Mouse (Mus musculus) MEL (cell line): ENCODE results near the gene Prkd1. TPM values are rescaled to one million over a fixed set of nuclear protein-coding genes. Genes with fewer than 3 reads are reported as not detected.

ENCODE experiments used
- DNase-seq: peaks from one replicate; pipeline ENCODE4 v3.0.0; 2011; ENCODE audit warnings: low read depth, low spot score
- H3K27ac ChIP-seq: 2 replicates; pipeline ENCODE4 v1.5.1; 2012; ENCODE audit warnings: low read depth, mild to moderate bottlenecking, control low read depth, low read length, moderate library complexity; ENCODE audit not compliant: control insufficient read depth
- H3K27me3 ChIP-seq, 2 experiments: fragments of 150-350 bp in 1 of 2; sonication (generic) in 1 of 2; 2 replicates each; pipeline ENCODE4 v1.6.1; 2012; ENCODE audit warnings: low read length in 2 of 2, mild to moderate bottlenecking in 2 of 2, improper control_type of control experiment in 1 of 2, moderate library complexity in 1 of 2; ENCODE audit not compliant: insufficient read depth in 2 of 2, control insufficient read depth in 1 of 2
- H3K36me3 ChIP-seq, 2 experiments: 2 replicates each; pipeline ENCODE4 v1.6.1; 2012 to 2014; ENCODE audit warnings: low read length in 2 of 2, improper control_type of control experiment in 1 of 2, inconsistent platforms in 1 of 2, mild to moderate bottlenecking in 1 of 2; ENCODE audit not compliant: insufficient read depth in 2 of 2, control insufficient read depth in 1 of 2
- H3K4me1 ChIP-seq, 2 experiments: fragments of 150-350 bp in 1 of 2; sonication (generic) in 1 of 2; 2 replicates each; pipeline ENCODE4 v1.6.1; 2012; ENCODE audit warnings: low read length in 2 of 2, improper control_type of control experiment in 1 of 2, mild to moderate bottlenecking in 1 of 2; ENCODE audit not compliant: insufficient read depth in 2 of 2, control insufficient read depth in 1 of 2
- H3K4me3 ChIP-seq, 2 experiments: fragments of 150-350 bp in 1 of 2; sonication (generic) in 1 of 2; 2 replicates each; pipeline ENCODE4 v1.5.1; 2012; ENCODE audit warnings: low read depth in 2 of 2, low read length in 2 of 2, mild to moderate bottlenecking in 2 of 2, moderate library complexity in 2 of 2, control low read depth in 1 of 2, improper control_type of control experiment in 1 of 2; ENCODE audit not compliant: control insufficient read depth in 1 of 2, insufficient read depth in 1 of 2
- H3K79me2 ChIP-seq: 2 replicates; pipeline ENCODE4 v1.6.1; 2012; ENCODE audit warnings: mild to moderate bottlenecking, low read length, moderate library complexity; ENCODE audit not compliant: control insufficient read depth, poor library complexity, insufficient read depth
- H3K9ac ChIP-seq: 2 replicates; pipeline ENCODE4 v1.6.1; 2012; ENCODE audit warnings: low read depth, mild to moderate bottlenecking, control low read depth, low read length, moderate library complexity; ENCODE audit not compliant: control insufficient read depth, poor library complexity, severe bottlenecking
- H3K9me3 ChIP-seq: fragments of 150-350 bp; sonication (generic); replicated peaks from 2 replicates; pipeline ENCODE4 v1.6.1; 2012; ENCODE audit warnings: mild to moderate bottlenecking, low read length, improper control_type of control experiment, moderate library complexity; ENCODE audit not compliant: insufficient read depth
- BHLHE40 ChIP-seq: IDR thresholded peaks from 2 replicates; pipeline ENCODE4 v1.6.1; 2012; ENCODE audit warnings: low read depth, mild to moderate bottlenecking, inconsistent platforms, low read length, improper control_type of control experiment, borderline replicate concordance
- CHD2 ChIP-seq: IDR thresholded peaks from 2 replicates; pipeline ENCODE4 v1.6.1; 2011; ENCODE audit warnings: low read length, improper control_type of control experiment
- E2F4 ChIP-seq: IDR thresholded peaks from 2 replicates; pipeline ENCODE4 v1.6.1; 2011; ENCODE audit warnings: low read depth, low read length, improper control_type of control experiment, borderline replicate concordance
- EP300 ChIP-seq, 2 experiments: IDR thresholded peaks; 2 replicates each; pipeline ENCODE4 v1.6.1; 2011; ENCODE audit warnings: improper control_type of control experiment in 2 of 2, low read length in 2 of 2, low read depth in 1 of 2, mild to moderate bottlenecking in 1 of 2
- ETS1 ChIP-seq: IDR thresholded peaks from 2 replicates; pipeline ENCODE4 v1.6.1; 2012; ENCODE audit warnings: low read depth, mild to moderate bottlenecking, inconsistent platforms, low read length, improper control_type of control experiment, moderate library complexity
- GABPA ChIP-seq: IDR thresholded peaks from 2 replicates; pipeline ENCODE4 v1.6.1; 2012; ENCODE audit warnings: low read depth, mild to moderate bottlenecking, inconsistent platforms, low read length, improper control_type of control experiment, moderate library complexity
- GATA1 ChIP-seq: IDR thresholded peaks from 2 replicates; pipeline ENCODE4 v1.6.1; 2011; ENCODE audit warnings: low read depth, low read length, improper control_type of control experiment
- HCFC1 ChIP-seq: IDR thresholded peaks from 2 replicates; pipeline ENCODE4 v1.6.1; 2012; ENCODE audit warnings: low read depth, mild to moderate bottlenecking, inconsistent platforms, low read length, improper control_type of control experiment, moderate library complexity
- JUND ChIP-seq: IDR thresholded peaks from 2 replicates; pipeline ENCODE4 v1.6.1; 2011; ENCODE audit warnings: low read depth, mild to moderate bottlenecking, improper control_type of control experiment, low read length
- KAT2A ChIP-seq: conservative IDR thresholded peaks from 2 replicates; pipeline ENCODE4 v1.6.1; 2012; ENCODE audit warnings: low read depth, low read length, improper control_type of control experiment, inconsistent platforms
- MAFK ChIP-seq: IDR thresholded peaks from 2 replicates; pipeline ENCODE4 v1.6.1; 2011; ENCODE audit warnings: low read depth, mild to moderate bottlenecking, low read length, improper control_type of control experiment, borderline replicate concordance
- MAZ ChIP-seq: IDR thresholded peaks from 2 replicates; pipeline ENCODE4 v1.6.1; 2012; ENCODE audit warnings: low read depth, mild to moderate bottlenecking, inconsistent platforms, low read length, improper control_type of control experiment
- MXI1 ChIP-seq: IDR thresholded peaks from 2 replicates; pipeline ENCODE4 v1.6.1; 2011; ENCODE audit warnings: mild to moderate bottlenecking, low read depth, low read length, improper control_type of control experiment
- MYB ChIP-seq: IDR thresholded peaks from 2 replicates; pipeline ENCODE4 v1.6.1; 2011; ENCODE audit warnings: mild to moderate bottlenecking, low read depth, low read length, improper control_type of control experiment
- MYC ChIP-seq: IDR thresholded peaks from 2 replicates; pipeline ENCODE4 v1.6.1; 2011; ENCODE audit warnings: low read depth, mild to moderate bottlenecking, low read length, improper control_type of control experiment, moderate library complexity
- NELFE ChIP-seq: IDR thresholded peaks from 2 replicates; pipeline ENCODE4 v1.6.1; 2011; ENCODE audit warnings: low read depth, low read length, improper control_type of control experiment
- POLR2A ChIP-seq, 2 experiments: IDR thresholded peaks; 2 replicates each; pipeline ENCODE4 v1.6.1; 2011 to 2012; ENCODE audit warnings: low read length in 2 of 2, mild to moderate bottlenecking in 2 of 2, control low read depth in 1 of 2, improper control_type of control experiment in 1 of 2, low read depth in 1 of 2, moderate library complexity in 1 of 2; ENCODE audit not compliant: control insufficient read depth in 1 of 2, insufficient read depth in 1 of 2, poor library complexity in 1 of 2
- POLR2AphosphoS2 ChIP-seq: IDR thresholded peaks from 2 replicates; pipeline ENCODE4 v1.6.1; 2011; ENCODE audit warnings: low read length, improper control_type of control experiment
- POLR2AphosphoS5 ChIP-seq: IDR thresholded peaks from 2 replicates; pipeline ENCODE4 v1.6.1; 2012; ENCODE audit warnings: low read depth, borderline replicate concordance, mild to moderate bottlenecking, inconsistent platforms, low read length, moderate library complexity, mixed read lengths
- RAD21 ChIP-seq: IDR thresholded peaks from 2 replicates; pipeline ENCODE4 v1.6.1; 2011; ENCODE audit warnings: mild to moderate bottlenecking, low read depth, low read length, improper control_type of control experiment
- RCOR1 ChIP-seq: IDR thresholded peaks from 2 replicates; pipeline ENCODE4 v1.6.1; 2012; ENCODE audit warnings: low read depth, mild to moderate bottlenecking, inconsistent platforms, low read length, improper control_type of control experiment
- SIN3A ChIP-seq: IDR thresholded peaks from 2 replicates; pipeline ENCODE4 v1.6.1; 2012; ENCODE audit warnings: low read length, improper control_type of control experiment, inconsistent platforms
- TAL1 ChIP-seq: IDR thresholded peaks from 2 replicates; pipeline ENCODE4 v1.6.1; 2012; ENCODE audit warnings: mild to moderate bottlenecking, inconsistent platforms, low read length, moderate library complexity, mixed read lengths
- TBP ChIP-seq: IDR thresholded peaks from 2 replicates; pipeline ENCODE4 v1.8.0; 2011; ENCODE audit warnings: low read depth, low read length, improper control_type of control experiment
- TCF12 ChIP-seq: IDR thresholded peaks from 2 replicates; pipeline ENCODE4 v1.6.1; 2014; ENCODE audit warnings: low read depth, mild to moderate bottlenecking, inconsistent platforms, low read length, improper control_type of control experiment, moderate library complexity
- USF2 ChIP-seq, 2 experiments: IDR thresholded peaks; 2 replicates each; pipeline ENCODE4 v1.6.1; 2011 to 2012; ENCODE audit warnings: improper control_type of control experiment in 2 of 2, low read length in 2 of 2, borderline replicate concordance in 1 of 2, inconsistent platforms in 1 of 2, low read depth in 1 of 2, mild to moderate bottlenecking in 1 of 2; ENCODE audit not compliant: insufficient read depth in 1 of 2
- ZC3H11A ChIP-seq: IDR thresholded peaks from 2 replicates; pipeline ENCODE4 v1.6.1; 2012; ENCODE audit warnings: low read depth, mild to moderate bottlenecking, inconsistent platforms, low read length, improper control_type of control experiment
- polyA plus RNA-seq, 2 experiments: library from polyadenylated mRNA; stranded (reverse) in 1 of 2; unstranded in 1 of 2; fragments of >175 nt in 1 of 2; fragments of >200 nt in 1 of 2; gene quantifications; 2 replicates each; pipeline versions ENCODE4 v1.2.1 to v1.2.4; 2012; ENCODE audit warnings: low replicate concordance in 2 of 2, low read depth in 1 of 2; ENCODE audit not compliant: insufficient read length in 2 of 2, insufficient read depth in 1 of 2, missing spikeins in 1 of 2
- total RNA-seq: library from RNA; depleted of rRNA; stranded (reverse); fragments of 300-350 nt; gene quantifications from 2 replicates; pipeline ENCODE4 v1.2.3, GENCODE M21; 2012

Gene Prkd1
- total and polyA plus RNA-seq, 3 experiments: not detected

DNA sequence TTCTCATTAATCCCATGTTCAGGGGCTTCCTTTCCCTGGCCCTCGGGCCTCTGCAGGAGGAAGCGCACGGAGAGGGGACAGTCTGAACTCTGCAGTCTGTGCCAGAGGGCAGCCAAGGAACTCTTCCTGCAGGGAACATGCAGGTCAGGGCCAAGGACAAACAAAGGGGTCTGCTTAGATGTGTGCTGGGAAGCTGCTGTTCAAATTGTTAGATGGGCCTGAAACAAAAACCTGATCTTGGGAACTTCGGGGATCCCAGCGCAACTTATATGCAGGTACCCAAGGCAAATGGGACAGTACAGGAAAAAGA, 103.3 kb downstream of the Prkd1 start:
- Histone ChIP-seq H3K27me3 (no peaks in the 10 kb centered on the region; a peak in 1 of 4 replicates), H3K4me3 (no peak overlapping the region), H3K9ac (no peak overlapping the region), H3K27ac (no peak overlapping the region), H3K9me3 (no peaks in the 10 kb centered on the region), H3K4me1 (no peaks in the 10 kb centered on the region), H3K79me2 (no peaks in the 10 kb centered on the region), H3K36me3 (no peaks in the 10 kb centered on the region)
- no peak for TF ChIP-seq E2F4
- TF ChIP-seq TCF12: no peak
- no peak for TF ChIP-seq JUND
- TF ChIP-seq RAD21: no peak
- no peak for TF ChIP-seq RCOR1
- TF ChIP-seq MAFK: no peak
- no peak for TF ChIP-seq POLR2A (IDR thresholded peaks at IDR 0.05; ENCODE audit: control insufficient read depth in 1 of 2, insufficient read depth in 1 of 2, low read depth in 1 of 2, low read length in 2 of 2, poor library complexity in 1 of 2)
- TF ChIP-seq GABPA: no peak
- no peak for TF ChIP-seq NELFE
- no peak for TF ChIP-seq HCFC1
- TF ChIP-seq MYC: no peak
- no peak for TF ChIP-seq POLR2AphosphoS2
- no peak for TF ChIP-seq USF2 (IDR thresholded peaks at IDR 0.05; ENCODE audit: borderline replicate concordance in 1 of 2, insufficient read depth in 1 of 2, low read depth in 1 of 2, low read length in 2 of 2)
- TF ChIP-seq MAZ: no peak
- no peak for TF ChIP-seq TBP
- TF ChIP-seq GATA1: no peak
- TF ChIP-seq ZC3H11A: no peak
- no peak for TF ChIP-seq BHLHE40
- TF ChIP-seq CHD2: no peak
- DNase-seq: no peak

DNA sequence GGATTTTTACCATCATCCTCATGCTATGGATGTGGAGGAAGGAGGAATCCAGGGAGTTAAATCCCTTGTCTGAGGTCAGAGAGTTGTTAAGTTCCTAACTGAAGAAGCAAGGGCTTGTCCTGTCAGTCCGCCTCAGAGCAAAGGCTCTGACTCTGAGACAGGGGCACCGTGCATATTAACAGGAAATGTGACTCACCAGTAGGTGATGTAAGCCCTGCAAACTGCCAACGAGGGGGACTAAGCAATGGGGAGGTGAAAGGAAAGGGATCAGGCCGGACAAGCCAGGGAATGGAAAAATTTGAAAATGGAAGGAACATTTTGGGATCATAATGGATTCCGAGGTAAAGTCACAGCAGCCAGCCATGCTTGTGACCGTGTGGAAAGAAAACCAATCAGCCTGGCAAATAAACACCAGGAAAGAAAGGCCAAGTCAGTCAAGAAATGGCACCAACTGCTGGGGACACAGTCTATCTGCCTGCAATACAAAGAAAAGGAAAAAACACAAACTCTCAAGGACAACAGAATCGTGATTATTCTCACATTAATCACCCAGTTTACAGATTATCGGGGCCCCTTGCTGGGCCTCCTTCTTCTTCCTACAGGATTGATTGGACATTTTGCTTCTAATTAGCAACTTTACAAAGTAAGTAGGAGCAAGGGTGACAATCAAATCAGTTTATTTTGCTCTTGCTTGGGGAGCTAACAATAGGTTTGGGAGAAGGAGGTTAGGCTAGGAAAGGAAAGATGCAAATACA, 103.9 kb downstream of the Prkd1 start:
- H3K79me2 ChIP-seq: no peaks in the 10 kb centered on the region

More for the DNA sequence above, 103.9 kb downstream of the Prkd1 start:
- DNase-seq: no peak
- no peaks in the 10 kb centered on the region for H3K36me3 ChIP-seq
- H3K4me3 ChIP-seq: no peak overlapping the region
- H3K9me3 ChIP-seq: no peaks in the 10 kb centered on the region
- no peak overlapping the region for H3K27ac ChIP-seq
- no peaks in the 10 kb centered on the region; a peak in 1 of 4 replicates for H3K27me3 ChIP-seq
- H3K9ac ChIP-seq: no peak overlapping the region
- no peak for TF ChIP-seq USF2 (IDR thresholded peaks at IDR 0.05; ENCODE audit: borderline replicate concordance in 1 of 2, insufficient read depth in 1 of 2, low read depth in 1 of 2, low read length in 2 of 2)
- no peak for TF ChIP-seq ZC3H11A
- TF ChIP-seq SIN3A: no peak
- no peak for TF ChIP-seq JUND
- TF ChIP-seq MYB: no peak
- TF ChIP-seq POLR2AphosphoS2: no peak
- no peak for TF ChIP-seq MAZ
- no peak for TF ChIP-seq POLR2AphosphoS5
- TF ChIP-seq KAT2A: no peak
- no peak for TF ChIP-seq EP300 (IDR thresholded peaks at IDR 0.05; ENCODE audit: low read depth in 1 of 2, low read length in 2 of 2)
- TF ChIP-seq MXI1: no peak
- TF ChIP-seq TAL1: no peak
- no peak for TF ChIP-seq CHD2
- TF ChIP-seq ETS1: no peak
- no peak for TF ChIP-seq RAD21
- no peaks in the 10 kb centered on the region for H3K4me1 ChIP-seq
